Mouse (Mus musculus) heart, adult 2 months (tissue): Measurements from ENCODE around the gene Rab3gap2. TPM values are rescaled to one million over a fixed set of nuclear protein-coding genes. Genes with fewer than 3 reads are reported as not detected.
A peak's percentile ranks its signal among the peaks of the same experiment; 100 is the strongest.

Experiments
- DNase-seq, 2 experiments: peaks; one replicate each; pipeline ENCODE4 v3.0.0; 2021
- H3K27ac ChIP-seq: fragments of 200-600 bp; 2 replicates; pipeline ENCODE4 v1.8.1; 2022
- H3K27me3 ChIP-seq: fragments of 200-500 bp; 2 replicates; pipeline ENCODE4 v1.6.1; 2012; ENCODE audit warnings: mild to moderate bottlenecking, low read length, inconsistent platforms, mixed read lengths; ENCODE audit not compliant: control insufficient read depth, insufficient read depth
- H3K36me3 ChIP-seq: fragments of 200-500 bp; 2 replicates; pipeline ENCODE4 v1.6.1; 2012; ENCODE audit warnings: low read length, inconsistent platforms; ENCODE audit not compliant: control insufficient read depth, insufficient read depth
- H3K4me1 ChIP-seq: fragments of 200-500 bp; 2 replicates; pipeline ENCODE4 v1.6.1; 2011; ENCODE audit warnings: low read length; ENCODE audit not compliant: control insufficient read depth, insufficient read depth
- H3K4me3 ChIP-seq: fragments of 200-600 bp; 2 replicates; pipeline ENCODE4 v1.8.1; 2022
- H3K79me2 ChIP-seq: fragments of 200-500 bp; replicated peaks from 2 replicates; pipeline ENCODE4 v1.6.1; 2012; ENCODE audit warnings: mild to moderate bottlenecking, inconsistent platforms, low read length, moderate library complexity, mixed read lengths; ENCODE audit not compliant: control insufficient read depth, insufficient read depth
- H3K9ac ChIP-seq: fragments of 200-500 bp; 2 replicates; pipeline ENCODE4 v1.6.1; 2012; ENCODE audit warnings: low read depth, mild to moderate bottlenecking, control low read depth, inconsistent platforms, low read length, mixed read lengths
- CTCF ChIP-seq: fragments of 200-600 bp; IDR thresholded peaks from 2 replicates; pipeline ENCODE4 v1.8.1; 2022; ENCODE audit warnings: antibody characterized with exemption, mild to moderate bottlenecking, moderate library complexity
- EP300 ChIP-seq: fragments of 200-500 bp; IDR thresholded peaks from 2 replicates; pipeline ENCODE4 v1.6.1; 2011; ENCODE audit warnings: low read depth, low read length, control low read depth; ENCODE audit not compliant: insufficient read depth
- POLR2A ChIP-seq: fragments of 200-500 bp; IDR thresholded peaks from 2 replicates; pipeline ENCODE4 v1.6.1; 2011; ENCODE audit warnings: mild to moderate bottlenecking, low read depth, low read length, control low read depth; ENCODE audit not compliant: insufficient read depth
- WGBS: fragments of 180-500 bp; shearing (Covaris S2); methylation state at CpG from one replicate; pipeline ENCODE4 v1.1.7; 2018; 5-methylcytosine and 5-hydroxymethylcytosine counted together
- intact Hi-C: fragments of 180-260 bp; cut with DNase I; formaldehyde crosslinking; loops from one replicate; pipeline ENCODE4 v1.15.1; 2025
- microRNA-seq, 2 experiments: library from miRNA; unstranded; fragments of <30 nt; microRNA quantifications; one replicate each; pipeline ENCODE4 v1.2.0; 2021
- polyA plus RNA-seq: library from polyadenylated mRNA; depleted of rRNA; stranded (reverse); fragments of >200 nt; gene quantifications from 2 replicates; pipeline ENCODE4 v1.2.3, GENCODE M21; 2012; rRNA removed
- total RNA-seq, 2 experiments: library from RNA; stranded (reverse); gene quantifications; 2 replicates each; pipeline ENCODE4 v1.2.3; 2021

Gene Rab3gap2
- total and polyA plus RNA-seq, 3 experiments = 10.3 to 20.2 (median 19.9) TPM

- intact Hi-C loops = no loop called here
- 44% methylated on average over 5 of the region's 5 CpGs for WGBS
- H3K27ac ChIP-seq = peak overlapping the region; percentile 94
- peaks cover 3% of the 10 kb centered on the region for H3K4me1 ChIP-seq
- TF ChIP-seq POLR2A = no peak
- no peak for TF ChIP-seq CTCF
- TF ChIP-seq EP300 = no peak
- DNase-seq = no peak
- no peak overlapping the region for H3K9ac ChIP-seq
- no peaks in the 10 kb centered on the region for H3K79me2 ChIP-seq
- H3K27me3 ChIP-seq = no peaks in the 10 kb centered on the region
- H3K4me3 ChIP-seq = peak overlapping the region; percentile 72; the same call in 1 of the 2 replicates
- H3K36me3 ChIP-seq = no peaks in the 10 kb centered on the region
These were observed 127.4 kb downstream of the Rab3gap2 start for GRCm38 (mm10) chr1:185331364-185331763.

- peak within 1 kb of the TSS; percentile 72 for H3K4me3 ChIP-seq
- H3K4me1 ChIP-seq = peaks cover 3% of the 10 kb centered on the region
- H3K79me2 ChIP-seq = no peaks in the 10 kb centered on the region
- TF ChIP-seq EP300 (no peak), POLR2A (peak; percentile 96), CTCF (no peak)
- DNase-seq = peak; percentile 91 to 94
- H3K27me3 ChIP-seq = no peaks in the 10 kb centered on the region
- intact Hi-C loops = loop anchor here (2.0 kb wide), 1 partner anchor 31 kb away; the partner anchor contains the start of gene Eprs
- no peaks in the 10 kb centered on the region for H3K36me3 ChIP-seq
- WGBS = under 1% methylated on average over 32 of the region's 32 CpGs
- peak within 1 kb of the TSS; percentile 94 for H3K27ac ChIP-seq
- peak within 1 kb of the TSS; percentile 89 for H3K9ac ChIP-seq
These were observed 128.1 kb downstream of the Rab3gap2 start, which contains the start of gene Bpnt1 for GRCm38 (mm10) chr1:185331983-185332430. Bpnt1 (plus strand) TSS chr1:185332149.

GRCm38 (mm10) chr1:185333651-185334050 is 129.7 kb downstream of the Rab3gap2 start:
- no peak overlapping the region for H3K4me3 ChIP-seq

GRCm38 (mm10) chr1:185334136-185334535 is 130.2 kb downstream of the Rab3gap2 start:
- 73% methylated on average over 4 of the region's 4 CpGs for WGBS
- H3K79me2 ChIP-seq = peaks cover 2% of the 10 kb centered on the region; the same call in 1 of the 2 replicates
- DNase-seq = no peak
- no peaks in the 10 kb centered on the region for H3K27me3 ChIP-seq
- intact Hi-C loops = no loop called here
- TF ChIP-seq POLR2A (no peak), EP300 (no peak), CTCF (no peak)
- no peak overlapping the region for H3K27ac ChIP-seq
- H3K4me1 ChIP-seq = peaks cover 3% of the 10 kb centered on the region
- no peak overlapping the region for H3K9ac ChIP-seq
- H3K36me3 ChIP-seq = no peaks in the 10 kb centered on the region
- H3K4me3 ChIP-seq = no peak overlapping the region

More at GRCm38 (mm10) chr1:185333651-185334050, 129.7 kb downstream of the Rab3gap2 start:
- no peaks in the 10 kb centered on the region for H3K36me3 ChIP-seq
- peaks cover 2% of the 10 kb centered on the region; the same call in 1 of the 2 replicates for H3K79me2 ChIP-seq
- DNase-seq = no peak
- H3K27me3 ChIP-seq = no peaks in the 10 kb centered on the region
- peaks cover 3% of the 10 kb centered on the region for H3K4me1 ChIP-seq
- WGBS = 85% methylated on average over 5 of the region's 5 CpGs
- TF ChIP-seq CTCF (no peak), POLR2A (no peak), EP300 (no peak)
- intact Hi-C loops = loop anchor here (2.0 kb wide), 1 partner anchor 29 kb away; the partner anchor contains the start of gene Eprs
- H3K27ac ChIP-seq = no peak overlapping the region
- H3K9ac ChIP-seq = no peak overlapping the region

GRCm38 (mm10) chr1:185335231-185335765 is 131.4 kb downstream of the Rab3gap2 start:
- Histone ChIP-seq H3K27me3 (no peaks in the 10 kb centered on the region), H3K79me2 (peaks cover 2% of the 10 kb centered on the region; the same call in 1 of the 2 replicates), H3K9ac (no peak overlapping the region), H3K4me1 (peaks cover 1% of the 10 kb centered on the region; the same call in 1 of the 2 replicates), H3K4me3 (no peak overlapping the region), H3K27ac (no peak overlapping the region), H3K36me3 (no peaks in the 10 kb centered on the region)
- no peak for DNase-seq
- intact Hi-C loops = no loop called here
- WGBS = 58% methylated on average over 6 of the region's 6 CpGs
- TF ChIP-seq CTCF = no peak

Small RNAs within 50 kb of the gene (microRNA-seq; reads per million reads assigned to microRNA genes)
- 13.5 to 17.8 reads per million in 2 experiments for gene Mir194-1
- 18.2 to 101 reads per million in 2 experiments for gene Mir215
- gene Mir664 = 116 to 173 reads per million in 2 experiments

Other genes starting within 250 kb of the Rab3gap2 start
- 1 to 10 TPM; 6.7 to 7.8 TPM for gene Mark1, start 204.5 kb upstream of the Rab3gap2 start, total RNA-seq
- gene Mark1, start 204.5 kb upstream of the Rab3gap2 start, polyA plus RNA-seq = 3.3 and 4.9 TPM in 2 replicates
- 10 to 100 TPM; 71.5 to 80.0 TPM for gene Iars2, start 125.3 kb downstream of the Rab3gap2 start, total RNA-seq
- gene Iars2, start 125.3 kb downstream of the Rab3gap2 start, polyA plus RNA-seq = 35.2 and 59.7 TPM in 2 replicates
- gene Bpnt1, start 128.0 kb downstream of the Rab3gap2 start, total RNA-seq = 10 to 100 TPM; 27.8 to 29.6 TPM
- gene Bpnt1, start 128.0 kb downstream of the Rab3gap2 start, polyA plus RNA-seq = 26.3 and 36.6 TPM in 2 replicates
- 10 to 100 TPM; 63.9 to 85.2 TPM for gene Eprs, start 158.9 kb downstream of the Rab3gap2 start, total RNA-seq
- gene Eprs, start 158.9 kb downstream of the Rab3gap2 start, polyA plus RNA-seq = 11.0 and 23.4 TPM in 2 replicates